Mouse (Mus musculus): ENCODE measurements around the gene Ift122.
A peak's percentile ranks its signal among the peaks of the same experiment; 100 is the strongest.

Ift122 gene

GRCm38 (mm10) chr6:115853091-115853813 is at the start of gene Ift122, which contains the start of gene Mbd4:
Gene Ift122 (plus strand): TSS chr6:115853470.
Gene Mbd4 (minus strand): TSS chr6:115853371.
- peak; percentile 100 for DNase-seq (ENCODE audit: low spot score)

- DNase-seq (ENCODE audit: low spot score), result peak; percentile 85
Observed at GRCm38 (mm10) chr6:115803541-115804382, 49.5 kb upstream of the Ift122 start.

- peak; percentile 22 for DNase-seq (ENCODE audit: low spot score)
Observed at GRCm38 (mm10) chr6:115804432-115805192, 48.7 kb upstream of the Ift122 start.

GRCm38 (mm10) chr6:115807464-115808195 is 45.6 kb upstream of the Ift122 start:
- peak; percentile 42 for DNase-seq (ENCODE audit: low spot score)

- DNase-seq (ENCODE audit: low spot score), result no peak
Observed at GRCm38 (mm10) chr6:115808196-115808487, 45.1 kb upstream of the Ift122 start.

- DNase-seq (ENCODE audit: low spot score), result peak; percentile 95
Observed at GRCm38 (mm10) chr6:115808488-115809231, 44.6 kb upstream of the Ift122 start, which contains the start of gene Rpl32. Gene Rpl32 (minus strand): TSS chr6:115808747.

- no peak for DNase-seq (ENCODE audit: low spot score)
Observed at GRCm38 (mm10) chr6:115811606-115812005, 41.7 kb upstream of the Ift122 start.

- peak; percentile 80 for DNase-seq (ENCODE audit: low spot score)
Observed at GRCm38 (mm10) chr6:115814104-115814503, 39.2 kb upstream of the Ift122 start.

GRCm38 (mm10) chr6:115815041-115815440 is 38.2 kb upstream of the Ift122 start:
- no peak for DNase-seq (ENCODE audit: low spot score)

- no peak for DNase-seq (ENCODE audit: low spot score)
Observed at GRCm38 (mm10) chr6:115818129-115818528, 35.1 kb upstream of the Ift122 start.

GRCm38 (mm10) chr6:115821216-115821993 is 31.9 kb upstream of the Ift122 start:
- no peak for DNase-seq (ENCODE audit: low spot score)

GRCm38 (mm10) chr6:115823850-115824464 is 29.3 kb upstream of the Ift122 start:
- peak; percentile 93 for DNase-seq (ENCODE audit: low spot score)

- no peak for DNase-seq (ENCODE audit: low spot score)
Observed at GRCm38 (mm10) chr6:115830779-115831601, 22.3 kb upstream of the Ift122 start.

GRCm38 (mm10) chr6:115832152-115832850 is 21.0 kb upstream of the Ift122 start:
- DNase-seq (ENCODE audit: low spot score), result no peak

GRCm38 (mm10) chr6:115833861-115834260 is 19.4 kb upstream of the Ift122 start:
- DNase-seq (ENCODE audit: low spot score), result no peak

- peak; percentile 88 for DNase-seq (ENCODE audit: low spot score)
Observed at GRCm38 (mm10) chr6:115838161-115838597, 15.1 kb upstream of the Ift122 start, which contains the start of gene Efcab12. Gene Efcab12 (minus strand): TSS chr6:115838412.

GRCm38 (mm10) chr6:115838745-115839144 is 14.5 kb upstream of the Ift122 start:
- no peak for DNase-seq (ENCODE audit: low spot score)

- DNase-seq (ENCODE audit: low spot score), result no peak
Observed at GRCm38 (mm10) chr6:115845006-115845405, 8.3 kb upstream of the Ift122 start.

Measured in embryo, embryonic 10.5 days (tissue).